Mouse (Mus musculus) ES-E14 (cell line): ENCODE data around the gene Gm20671. TPM values are rescaled to one million over a fixed set of nuclear protein-coding genes. Genes with fewer than 3 reads are reported as not detected.
"Not testable (repeated sequence)": the region's sequence is repeated elsewhere in the genome, so short reads cannot be mapped to it uniquely, and the experiment has no call there.

Source experiments
- DNase-seq: peaks from one replicate; pipeline ENCODE4 v3.0.0-alpha.2; 2013; ENCODE audit warnings: low read depth, low spot score
- H3K27ac ChIP-seq: 2 replicates; pipeline ENCODE4 v1.5.1; 2012; ENCODE audit warnings: low read depth, mild to moderate bottlenecking, low read length, moderate library complexity, mixed read lengths; ENCODE audit not compliant: poor library complexity, insufficient read depth, severe bottlenecking
- H3K36me3 ChIP-seq: 2 replicates; pipeline ENCODE4 v1.6.1; 2012; ENCODE audit warnings: mild to moderate bottlenecking, low read length, moderate library complexity, mixed read lengths; ENCODE audit not compliant: control insufficient read depth, poor library complexity, insufficient read depth, severe bottlenecking
- H3K4me1 ChIP-seq, 2 experiments: fragments of 150-350 bp in 1 of 2; sonication (generic) in 1 of 2; 2 replicates each; pipeline ENCODE4 v1.6.1; 2012; ENCODE audit warnings: low read length in 2 of 2, mild to moderate bottlenecking in 1 of 2, mixed read lengths in 1 of 2; ENCODE audit not compliant: control insufficient read depth in 2 of 2, insufficient read depth in 2 of 2, poor library complexity in 1 of 2
- H3K4me3 ChIP-seq, 2 experiments: fragments of 150-350 bp in 1 of 2; sonication (generic) in 1 of 2; 2 replicates each; pipeline ENCODE4 v1.5.1; 2012; ENCODE audit warnings: low read length in 2 of 2, low read depth in 1 of 2, mild to moderate bottlenecking in 1 of 2, mixed read lengths in 1 of 2; ENCODE audit not compliant: insufficient read depth in 1 of 2, poor library complexity in 1 of 2, severe bottlenecking in 1 of 2
- H3K9ac ChIP-seq: 2 replicates; pipeline ENCODE4 v1.6.1; 2012; ENCODE audit warnings: low read depth, mild to moderate bottlenecking, low read length, mixed read lengths; ENCODE audit not compliant: poor library complexity, insufficient read depth, severe bottlenecking
- H3K9me3 ChIP-seq: fragments of 150-350 bp; sonication (generic); 2 replicates; pipeline ENCODE4 v1.6.1; 2012; ENCODE audit warnings: low read depth, mild to moderate bottlenecking, low read length; ENCODE audit not compliant: control insufficient read depth, insufficient read depth
- CHD2 ChIP-seq: IDR thresholded peaks from 2 replicates; pipeline ENCODE4 v1.6.1; 2014; ENCODE audit warnings: mild to moderate bottlenecking, low read depth, low read length, inconsistent platforms
- HCFC1 ChIP-seq: IDR thresholded peaks from 2 replicates; pipeline ENCODE4 v1.6.1; 2012; ENCODE audit warnings: low read length, inconsistent platforms, borderline replicate concordance; ENCODE audit not compliant: insufficient read depth
- MAFK ChIP-seq: IDR thresholded peaks from 2 replicates; pipeline ENCODE4 v1.6.1; 2014; ENCODE audit warnings: mild to moderate bottlenecking, low read depth, low read length, inconsistent platforms; ENCODE audit not compliant: insufficient read depth
- ZC3H11A ChIP-seq: IDR thresholded peaks from 2 replicates; pipeline ENCODE4 v1.6.1; 2012; ENCODE audit warnings: low read depth, mild to moderate bottlenecking, inconsistent platforms, low read length, borderline replicate concordance
- ZNF384 ChIP-seq: IDR thresholded peaks from 2 replicates; pipeline ENCODE4 v1.6.1; 2012; ENCODE audit warnings: low read depth, low read length, inconsistent platforms
- in situ Hi-C, 2 experiments: fragments of 600-800 bp; cut with MboI; formaldehyde crosslinking; loops; one replicate each; pipeline ENCODE4 v1.15.1; 2025; ENCODE audit warnings: low sequenced_read_pairs in 2 of 2, inconsistent platforms in 1 of 2; ENCODE audit not compliant: unreplicated experiment in 2 of 2
- total RNA-seq: library from RNA; depleted of rRNA; stranded (reverse); fragments of 300-350 nt; gene quantifications from 2 replicates; pipeline ENCODE4 v1.2.3, GENCODE M21; 2012

Gm20671 gene
- total RNA-seq, 1 experiment = not detected

GRCm38 (mm10) chr5:32840029-32840428 is 13.1 kb upstream of the Gm20671 start:
- TF ChIP-seq MAFK (no peak), CHD2 (no peak)

GRCm38 (mm10) chr5:32836976-32837375 is 10.1 kb upstream of the Gm20671 start:
- H3K4me1 ChIP-seq = peaks cover 0 to 2% of the 10 kb centered on the region in 2 experiments; a peak in 1 of 4 replicates
- in situ Hi-C loops = no loop called here
- H3K27ac ChIP-seq = no peak overlapping the region
- no peaks in the 10 kb centered on the region for H3K9me3 ChIP-seq
- no peak for TF ChIP-seq MAFK
- no peak for TF ChIP-seq ZNF384
- TF ChIP-seq HCFC1 = no peak
- DNase-seq = no peak
- H3K4me3 ChIP-seq = no peak overlapping the region
- H3K9ac ChIP-seq = no peak overlapping the region
- H3K36me3 ChIP-seq = peaks cover 15% of the 10 kb centered on the region

More at GRCm38 (mm10) chr5:32840029-32840428, 13.1 kb upstream of the Gm20671 start:
- in situ Hi-C loops = no loop called here
- no peaks in the 10 kb centered on the region; a peak in 1 of 4 replicates for H3K4me1 ChIP-seq
- no peak for DNase-seq
- H3K36me3 ChIP-seq = peaks cover 17% of the 10 kb centered on the region
- H3K9me3 ChIP-seq = no peaks in the 10 kb centered on the region
- no peak overlapping the region for H3K4me3 ChIP-seq
- no peak overlapping the region for H3K9ac ChIP-seq
- H3K27ac ChIP-seq = no peak overlapping the region

GRCm38 (mm10) chr5:32834497-32834896 is 7.6 kb upstream of the Gm20671 start:
- Histone ChIP-seq H3K9me3 (no peaks in the 10 kb centered on the region), H3K27ac (no peak overlapping the region), H3K4me1 (peaks cover 0 to 2% of the 10 kb centered on the region in 2 experiments; a peak in 1 of 4 replicates), H3K4me3 (no peak overlapping the region), H3K9ac (no peak overlapping the region), H3K36me3 (peaks cover 23% of the 10 kb centered on the region)
- in situ Hi-C loops = no loop called here
- no peak for DNase-seq
- TF ChIP-seq MAFK (no peak), ZNF384 (no peak), HCFC1 (no peak), CHD2 (no peak), ZC3H11A (no peak)

GRCm38 (mm10) chr5:32830054-32830453 is 3.1 kb upstream of the Gm20671 start:
- Histone ChIP-seq H3K4me3 (no peak overlapping the region), H3K9ac (no peak overlapping the region), H3K9me3 (no peaks in the 10 kb centered on the region), H3K4me1 (0 out of 4 replicates have a peak, but pooled peaks cover 0 to 2% of the 10 kb centered on the region in 2 experiments), H3K36me3 (peaks cover 22% of the 10 kb centered on the region), H3K27ac (no peak overlapping the region)
- in situ Hi-C loops = no loop called here
- DNase-seq = no peak
- TF ChIP-seq ZC3H11A = no peak
- no peak for TF ChIP-seq MAFK
- no peak for TF ChIP-seq CHD2
- TF ChIP-seq ZNF384 = no peak
- TF ChIP-seq HCFC1 = no peak

GRCm38 (mm10) chr5:32828766-32829165 is 1.9 kb upstream of the Gm20671 start:
- DNase-seq, H3K27ac ChIP-seq, H3K9ac ChIP-seq, H3K4me1 ChIP-seq, H3K9me3 ChIP-seq, in situ Hi-C loops, H3K4me3 ChIP-seq: not testable (repeated sequence)
- H3K36me3 ChIP-seq = peaks cover 20% of the 10 kb centered on the region
